Mouse (Mus musculus): ENCODE results near the gene Plekha5.

DNA sequence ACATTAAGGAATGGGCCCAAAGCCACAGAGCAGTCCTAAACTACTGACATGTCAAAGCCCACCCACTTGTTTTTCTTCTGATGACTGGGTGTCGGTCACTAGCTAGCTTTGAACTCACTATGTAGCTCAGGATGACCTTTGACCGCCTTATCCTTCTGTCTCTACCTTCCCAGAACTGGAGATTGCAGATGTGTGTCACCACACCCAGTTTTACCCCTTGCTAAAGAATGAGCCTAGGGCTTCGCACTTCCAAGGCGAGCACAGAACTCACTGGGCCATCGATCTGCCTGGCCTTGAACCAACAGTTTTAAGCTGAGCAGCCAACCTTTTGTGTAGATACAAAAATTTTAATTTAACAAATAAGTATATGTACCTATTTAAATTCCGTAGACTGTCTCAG is 184.8 kb downstream of the Plekha5 start:
- TF ChIP-seq CTCF (IDR thresholded peaks at IDR 0.05; ENCODE audit: low read depth, low read length) (no peak), POLR2A (IDR thresholded peaks at IDR 0.05; ENCODE audit: borderline replicate concordance, low read depth, low read length) (no peak)

All from bone marrow macrophage, adult 2 months (primary cell).